Mouse (Mus musculus) spleen, adult 2 months (tissue): ENCODE measurements around the gene Psmd12. TPM values are rescaled to one million over a fixed set of nuclear protein-coding genes. Genes with fewer than 3 reads are reported as not detected.

Experiments used
- DNase-seq, 2 experiments: peaks; one replicate each; pipeline versions ENCODE4 v3.0.0 to v3.0.0-alpha.2; 2012 to 2021; ENCODE audit warnings: low spot score in 2 of 2, low read depth in 1 of 2
- H3K27ac ChIP-seq: fragments of 200-500 bp; 2 replicates; pipeline ENCODE4 v1.5.1; 2012; ENCODE audit warnings: low read length, inconsistent platforms; ENCODE audit not compliant: insufficient read depth
- H3K27me3 ChIP-seq: fragments of 200-500 bp; 2 replicates; pipeline ENCODE4 v1.6.1; 2012; ENCODE audit warnings: mild to moderate bottlenecking, moderate library complexity, low read length, inconsistent platforms; ENCODE audit not compliant: control insufficient read depth, insufficient read depth
- H3K36me3 ChIP-seq: fragments of 200-500 bp; 2 replicates; pipeline ENCODE4 v1.6.1; 2012; ENCODE audit warnings: mild to moderate bottlenecking, low read length, inconsistent platforms; ENCODE audit not compliant: control insufficient read depth, insufficient read depth
- H3K4me1 ChIP-seq: fragments of 200-500 bp; 2 replicates; pipeline ENCODE4 v1.6.1; 2011; ENCODE audit warnings: inconsistent platforms; ENCODE audit not compliant: control insufficient read depth, insufficient read depth, insufficient read length
- H3K4me3 ChIP-seq: fragments of 200-500 bp; 2 replicates; pipeline ENCODE4 v1.5.1; 2011; ENCODE audit warnings: mild to moderate bottlenecking, inconsistent platforms; ENCODE audit not compliant: insufficient read depth, insufficient read length; ENCODE audit errors: extremely low read depth
- CTCF ChIP-seq: fragments of 200-500 bp; IDR thresholded peaks from 2 replicates; pipeline ENCODE4 v1.5.1; 2011; ENCODE audit warnings: mild to moderate bottlenecking, inconsistent platforms; ENCODE audit not compliant: insufficient read depth, insufficient read length, insufficient replicate concordance; ENCODE audit errors: extremely low read depth
- POLR2A ChIP-seq: fragments of 200-500 bp; IDR thresholded peaks from 2 replicates; pipeline ENCODE4 v1.6.1; 2011; ENCODE audit warnings: low read depth, low read length, inconsistent platforms
- WGBS: fragments of 180-500 bp; shearing (Covaris S2); methylation state at CpG from one replicate; pipeline ENCODE4 v1.1.7; 2018; 5-methylcytosine and 5-hydroxymethylcytosine counted together
- polyA plus RNA-seq: library from polyadenylated mRNA; depleted of rRNA; stranded (reverse); fragments of >200 nt; gene quantifications from 2 replicates; pipeline ENCODE4 v1.2.3, GENCODE M21; 2012; rRNA removed

Gene Psmd12
- 5.1 and 6.6 TPM in 2 replicates for polyA plus RNA-seq

GRCm38 (mm10) chr11:107479053-107479861 lies at the start of gene Psmd12:
Gene Psmd12, plus strand, starts transcription at chr11:107479484.
- TF ChIP-seq CTCF = no peak
- TF ChIP-seq POLR2A = peak; percentile 70; the same call in 1 of the 2 replicates
- H3K27ac ChIP-seq = peak within 1 kb of the TSS; percentile 77
- peaks cover 2% of the 10 kb centered on the region; the same call in 1 of the 2 replicates for H3K4me1 ChIP-seq
- WGBS = under 1% methylated on average over 51 of the region's 51 CpGs
- no peaks in the 10 kb centered on the region for H3K27me3 ChIP-seq
- DNase-seq = peak; percentile 90 to 95
- no peaks in the 10 kb centered on the region; the same call in 1 of the 2 replicates for H3K36me3 ChIP-seq
- H3K4me3 ChIP-seq = peak within 1 kb of the TSS; percentile 98

GRCm38 (mm10) chr11:107431197-107431965 lies 47.9 kb upstream of the Psmd12 start:
- H3K4me3 ChIP-seq = no peak overlapping the region
- H3K4me1 ChIP-seq = peaks cover 2% of the 10 kb centered on the region
- TF ChIP-seq POLR2A (no peak), CTCF (no peak)
- no peaks in the 10 kb centered on the region for H3K36me3 ChIP-seq
- no peaks in the 10 kb centered on the region for H3K27me3 ChIP-seq
- H3K27ac ChIP-seq = no peak overlapping the region
- WGBS = 90% methylated on average over 7 of the region's 7 CpGs
- no peak for DNase-seq

- TF ChIP-seq POLR2A = no peak
- no peak for TF ChIP-seq CTCF
- H3K36me3 ChIP-seq = no peaks in the 10 kb centered on the region
- 88% methylated on average over 6 of the region's 6 CpGs for WGBS
- no peak overlapping the region for H3K4me3 ChIP-seq
- no peak overlapping the region for H3K27ac ChIP-seq
- no peak for DNase-seq
- no peaks in the 10 kb centered on the region for H3K27me3 ChIP-seq
- H3K4me1 ChIP-seq = peaks cover 6% of the 10 kb centered on the region
Observed at GRCm38 (mm10) chr11:107435776-107436449, 43.4 kb upstream of the Psmd12 start.

GRCm38 (mm10) chr11:107437723-107438122 lies 41.6 kb upstream of the Psmd12 start:
- H3K36me3 ChIP-seq = no peaks in the 10 kb centered on the region
- no peak overlapping the region for H3K4me3 ChIP-seq
- TF ChIP-seq POLR2A (no peak), CTCF (no peak)
- H3K27me3 ChIP-seq = no peaks in the 10 kb centered on the region
- peaks cover 14% of the 10 kb centered on the region for H3K4me1 ChIP-seq
- WGBS = 85% methylated on average over 4 of the region's 4 CpGs
- no peak for DNase-seq
- no peak overlapping the region for H3K27ac ChIP-seq

GRCm38 (mm10) chr11:107438140-107438539 lies 41.1 kb upstream of the Psmd12 start:
- 88% methylated on average over 3 of the region's 3 CpGs for WGBS
- TF ChIP-seq CTCF (no peak), POLR2A (no peak)

GRCm38 (mm10) chr11:107441050-107441449 lies 38.2 kb upstream of the Psmd12 start:
- Histone ChIP-seq H3K27me3 (no peaks in the 10 kb centered on the region), H3K36me3 (no peaks in the 10 kb centered on the region), H3K4me1 (peaks cover 22% of the 10 kb centered on the region), H3K27ac (no peak overlapping the region), H3K4me3 (no peak overlapping the region)
- DNase-seq = no peak
- WGBS = 40% methylated on average over 3 of the region's 3 CpGs
- TF ChIP-seq POLR2A (no peak), CTCF (no peak)

More at GRCm38 (mm10) chr11:107438140-107438539, 41.1 kb upstream of the Psmd12 start:
- H3K4me1 ChIP-seq = peaks cover 18% of the 10 kb centered on the region
- DNase-seq = no peak
- H3K27ac ChIP-seq = no peak overlapping the region
- H3K4me3 ChIP-seq = no peak overlapping the region
- no peaks in the 10 kb centered on the region for H3K36me3 ChIP-seq
- H3K27me3 ChIP-seq = no peaks in the 10 kb centered on the region
